Mouse (Mus musculus) bone marrow macrophage, adult 2 months (primary cell): Measurements from ENCODE around the gene Ankrd13b.

Experiments
- CTCF ChIP-seq: IDR thresholded peaks from 2 replicates; pipeline ENCODE4 v1.5.1; 2012; ENCODE audit warnings: low read depth, mild to moderate bottlenecking, low read length, moderate library complexity
- POLR2A ChIP-seq: IDR thresholded peaks from 2 replicates; pipeline ENCODE4 v1.6.1; 2012; ENCODE audit warnings: mild to moderate bottlenecking, low read depth, low read length, borderline replicate concordance

DNA sequence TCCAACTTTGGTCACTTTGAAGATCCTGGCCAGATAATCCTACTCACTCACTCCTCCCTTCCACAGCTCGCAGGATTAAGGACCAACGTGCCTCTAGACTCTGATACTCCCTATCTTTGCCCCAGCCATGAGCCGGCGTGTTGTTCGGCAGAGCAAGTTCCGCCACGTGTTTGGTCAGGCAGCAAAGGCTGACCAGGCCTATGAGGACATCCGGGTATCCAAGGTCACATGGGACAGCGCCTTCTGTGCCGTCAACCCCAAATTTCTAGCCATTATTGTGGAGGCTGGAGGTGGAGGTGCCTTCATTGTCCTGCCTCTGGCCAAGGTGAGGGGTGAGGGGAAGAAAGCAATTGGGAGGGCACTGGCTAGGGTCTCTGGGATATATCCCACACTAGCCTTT lies 25.7 kb downstream of the Ankrd13b start:
- no peak for TF ChIP-seq POLR2A
- no peak for TF ChIP-seq CTCF
